Mouse (Mus musculus): Measurements from ENCODE around the gene Dgkd.

Gene Dgkd

GRCm38 (mm10) chr1:87849278-87849677 lies 3.8 kb upstream of the Dgkd start:
- DNase-seq, result no peak

DNA sequence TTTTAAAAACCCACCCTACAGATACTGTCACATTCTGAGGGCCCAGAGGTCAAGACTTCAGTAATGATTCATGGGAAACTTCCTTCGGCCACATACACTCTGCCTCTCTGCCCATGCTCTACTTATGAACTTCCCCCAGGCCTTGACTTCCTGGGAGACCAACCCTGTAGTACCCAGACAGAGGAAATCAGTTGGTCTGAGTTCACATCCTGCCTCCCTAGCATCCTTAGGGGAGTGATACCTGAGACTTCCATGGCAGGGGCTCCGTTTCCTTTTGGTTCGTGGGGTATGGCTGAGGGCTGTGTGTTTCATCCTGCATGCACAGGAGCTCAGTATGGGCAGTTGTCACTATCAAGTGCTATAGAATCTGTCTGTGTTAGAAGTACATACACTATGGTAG lies 1.7 kb upstream of the Dgkd start:
- DNase-seq, result no peak

GRCm38 (mm10) chr1:87852081-87852790 lies 851 bp upstream of the Dgkd start:
- no peak for DNase-seq

DNA sequence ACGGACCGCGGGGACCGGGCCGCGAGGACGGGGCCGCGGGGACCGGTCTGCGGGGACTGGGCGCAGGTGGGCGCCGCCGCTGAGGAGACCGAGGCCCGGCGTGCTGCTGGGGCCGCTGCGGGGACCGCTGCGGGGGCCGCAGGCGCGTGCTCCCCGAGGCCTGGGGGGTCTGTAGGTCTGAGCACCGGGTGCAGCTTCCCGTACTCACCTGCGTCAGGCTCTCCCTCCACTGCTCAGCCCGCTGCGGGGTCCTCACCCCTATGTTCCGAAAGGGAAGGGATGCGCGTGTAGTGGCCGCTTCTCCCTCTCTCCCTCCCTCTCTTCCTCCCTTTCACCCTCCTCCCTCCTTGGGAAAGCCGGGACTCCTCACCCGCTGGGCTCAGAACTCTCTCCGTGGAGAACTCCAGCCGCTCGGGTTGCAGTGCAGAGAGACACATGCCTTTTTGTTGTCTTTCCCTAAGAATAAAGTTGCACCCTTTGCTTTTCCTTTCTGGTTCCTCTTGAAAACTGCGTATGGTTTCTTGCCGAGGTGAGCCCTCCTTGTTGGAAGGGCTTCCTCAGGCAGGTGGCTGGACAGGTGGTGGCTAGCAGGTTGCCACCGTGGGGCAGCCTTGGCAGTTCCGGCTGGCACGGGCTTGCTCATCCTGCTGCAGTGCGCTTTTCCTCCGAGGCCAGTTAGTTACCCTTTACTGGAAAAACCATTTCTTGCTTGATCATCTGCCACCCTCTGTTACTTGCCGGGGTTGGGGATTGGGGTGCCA lies 694 bp downstream of the Dgkd start:
- DNase-seq, result peak in 1 of 2 experiments; percentile 40

DNA sequence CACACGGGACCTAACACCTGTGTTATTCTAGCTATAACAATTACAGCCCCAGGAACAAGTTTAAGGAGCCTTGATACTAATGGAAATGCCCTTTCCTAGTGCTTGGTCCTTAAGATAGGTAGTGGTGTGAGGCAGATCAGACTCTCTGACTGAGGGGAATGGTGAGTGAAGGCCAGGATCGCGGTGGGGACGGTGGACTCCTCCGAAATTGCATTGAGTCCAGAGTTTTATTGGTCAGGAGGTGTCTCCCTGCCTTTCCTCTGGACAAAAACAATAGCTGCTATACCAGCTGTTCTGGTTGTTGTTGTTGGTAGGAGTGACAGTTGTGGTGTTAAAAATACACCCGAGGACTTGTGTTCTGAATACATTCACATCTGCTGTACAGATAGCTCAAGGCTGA lies 1.3 kb downstream of the Dgkd start:
- no peak for DNase-seq

DNA sequence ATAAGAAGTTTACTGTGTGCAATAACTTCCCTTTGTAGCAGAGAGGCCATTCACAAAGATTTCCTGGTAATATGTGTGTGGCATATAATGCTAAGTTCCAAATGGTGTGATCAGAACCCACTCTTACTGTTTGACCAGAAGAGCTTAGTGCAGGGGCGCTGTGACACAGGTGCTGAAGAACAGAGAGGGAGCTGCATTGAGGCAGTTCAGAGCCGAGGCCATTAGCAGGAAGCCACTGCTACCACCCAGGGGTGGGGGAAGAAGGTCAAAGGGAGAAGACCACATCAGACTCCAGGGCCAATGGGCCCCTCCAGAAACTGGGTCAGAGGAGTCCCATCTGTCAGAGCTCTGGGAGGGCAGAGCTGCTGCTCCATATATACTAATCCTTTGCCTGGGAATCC lies 1.8 kb downstream of the Dgkd start:
- DNase-seq, result peak in 1 of 2 experiments; percentile 19

GRCm38 (mm10) chr1:87855522-87855921 lies 2.4 kb downstream of the Dgkd start:
- DNase-seq, result no peak

- no peak for DNase-seq
These were observed 3.7 kb downstream of the Dgkd start for GRCm38 (mm10) chr1:87856823-87857222.

- DNase-seq, result no peak
These were observed 4.9 kb downstream of the Dgkd start for GRCm38 (mm10) chr1:87858031-87858430.

DNA sequence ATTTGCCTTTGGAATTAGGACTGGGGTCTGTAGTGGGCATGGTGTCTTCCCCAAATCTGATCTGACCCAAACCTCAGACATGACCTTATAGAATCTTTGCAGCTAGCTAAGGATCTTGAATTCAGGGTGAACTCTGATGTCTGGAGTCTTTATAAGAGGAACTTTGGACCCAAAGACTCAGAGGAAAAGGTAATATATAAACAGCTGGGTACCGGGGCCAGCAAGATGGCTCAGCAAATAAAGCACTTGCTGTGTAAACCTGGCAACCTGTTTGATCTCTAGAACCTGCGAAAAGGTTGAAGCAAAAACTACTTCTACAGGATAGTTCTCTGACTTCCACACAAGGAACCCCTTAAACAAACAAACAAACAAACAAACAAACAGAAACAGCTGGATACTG lies 5.4 kb downstream of the Dgkd start:
- no peak for DNase-seq

DNA sequence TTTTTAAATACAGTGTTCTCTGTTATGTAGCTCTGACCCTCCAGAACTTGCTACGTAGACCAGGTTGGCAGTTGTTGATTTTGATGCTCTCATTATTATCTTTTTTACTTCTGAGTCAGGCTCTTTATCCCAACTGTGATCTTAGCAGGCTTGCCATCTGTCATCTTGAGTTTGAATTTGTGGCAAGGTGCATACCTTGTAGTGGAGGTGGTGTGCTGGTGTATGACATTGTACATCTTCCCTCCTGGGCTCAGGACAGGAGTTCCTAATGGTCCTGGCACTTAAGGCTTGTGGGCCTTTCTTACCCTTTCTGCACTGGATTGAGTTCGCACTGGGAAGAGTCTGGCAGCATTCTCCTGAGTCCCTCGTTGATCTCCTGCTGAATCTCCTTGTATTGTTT lies 10.5 kb downstream of the Dgkd start:
- no peak for DNase-seq

DNA sequence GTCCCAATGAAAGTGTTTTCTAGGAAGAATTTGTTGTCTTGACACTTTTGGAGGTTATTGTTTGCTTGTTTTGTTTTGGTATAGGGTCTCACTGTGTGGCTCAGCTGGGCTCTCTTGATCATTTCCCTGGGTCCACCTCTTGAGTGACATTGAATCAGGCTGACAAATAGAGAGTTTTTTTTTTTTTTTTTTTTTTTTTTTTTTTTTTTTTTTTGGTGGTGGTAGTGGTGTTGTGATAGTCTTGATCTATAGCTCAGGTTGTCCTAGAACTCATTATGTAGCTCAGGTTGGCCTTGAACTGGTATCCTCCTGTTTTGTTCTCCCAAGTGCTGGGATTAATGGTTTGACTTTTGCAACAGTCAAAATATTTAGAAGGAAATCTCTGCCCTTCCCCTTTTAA lies 11.8 kb downstream of the Dgkd start:
- DNase-seq, result no peak

DNA sequence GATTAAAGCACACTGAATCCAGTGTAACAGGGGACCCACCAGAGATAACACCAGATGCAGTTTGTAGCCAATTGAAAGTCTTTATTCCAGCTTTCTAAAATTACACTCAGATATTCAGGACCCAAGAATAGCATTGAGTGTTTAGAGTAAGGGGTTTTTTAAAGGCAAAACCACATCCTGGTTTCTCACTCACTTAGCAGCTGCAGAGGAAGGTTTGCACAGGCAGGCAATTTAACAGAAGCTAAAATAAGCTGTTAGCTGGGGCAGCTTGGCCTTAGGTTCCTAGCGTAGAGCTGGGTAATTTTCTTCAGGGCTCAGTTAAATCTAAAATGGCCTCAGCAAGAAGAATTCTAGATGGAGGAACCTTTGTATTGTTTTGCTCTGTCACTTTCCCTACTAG lies 13.6 kb downstream of the Dgkd start:
- no peak for DNase-seq

DNA sequence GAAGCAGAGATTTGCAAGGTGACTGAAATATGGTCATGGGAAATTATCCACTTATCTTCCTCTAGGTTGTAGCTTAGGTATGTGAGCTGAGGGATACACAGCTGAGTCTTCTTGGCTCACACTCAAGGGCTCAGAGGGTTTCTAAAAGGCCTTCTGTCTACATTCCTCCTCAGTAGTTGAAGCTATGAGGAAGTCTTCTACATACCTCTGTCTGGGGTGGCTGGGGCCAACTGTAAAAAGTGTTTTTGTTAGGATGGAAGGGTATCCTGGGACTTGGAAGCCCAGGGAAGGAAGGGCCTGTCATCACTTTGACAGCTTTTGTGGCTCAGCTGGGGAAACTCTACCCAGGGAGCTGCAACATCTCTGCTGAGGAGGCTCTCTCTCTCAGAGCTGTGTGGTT lies 18.5 kb downstream of the Dgkd start:
- DNase-seq, result no peak

DNA sequence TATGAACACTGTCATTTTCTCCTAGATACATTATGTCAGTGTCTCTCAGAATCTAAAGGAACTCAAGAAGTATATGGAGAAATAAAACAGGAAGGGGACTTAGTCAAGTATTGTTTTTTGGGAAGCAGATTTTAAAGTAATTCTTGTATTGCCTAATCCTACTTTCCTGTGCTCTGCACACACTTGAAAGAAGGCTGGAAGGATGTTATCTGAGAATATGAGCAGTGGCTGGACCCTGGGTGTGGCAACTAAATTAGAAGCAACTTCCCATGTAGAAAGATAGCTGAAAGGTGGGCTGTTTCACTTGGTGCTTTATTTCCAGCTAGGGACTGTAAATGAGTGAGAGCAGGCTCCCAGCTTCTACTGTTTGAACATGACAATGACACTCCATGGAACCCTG lies 20.0 kb downstream of the Dgkd start:
- no peak for DNase-seq

- DNase-seq, result no peak
These were observed 23.0 kb downstream of the Dgkd start for GRCm38 (mm10) chr1:87876065-87876464.

GRCm38 (mm10) chr1:87877552-87878283 lies 24.6 kb downstream of the Dgkd start:
- no peak for DNase-seq

GRCm38 (mm10) chr1:87879034-87879433 lies 25.9 kb downstream of the Dgkd start:
- no peak for DNase-seq

- peak; percentile 84 for DNase-seq
These were observed 26.6 kb downstream of the Dgkd start for GRCm38 (mm10) chr1:87879494-87880325.

DNA sequence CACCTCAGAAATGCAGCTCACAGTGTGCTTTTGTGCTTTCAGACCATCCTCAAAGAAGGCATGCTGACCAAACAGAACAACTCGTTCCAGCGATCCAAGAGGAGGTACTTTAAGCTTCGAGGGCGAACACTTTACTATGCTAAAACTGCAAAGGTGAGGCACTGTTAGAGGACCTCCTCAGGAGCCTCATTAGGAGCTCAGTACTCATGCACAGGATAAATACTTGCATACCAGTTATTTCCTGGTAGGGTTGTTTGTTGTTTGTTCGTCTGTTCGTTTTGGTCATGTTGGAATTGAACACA lies 27.2 kb downstream of the Dgkd start:
- peak in 1 of 2 experiments; percentile 36 for DNase-seq

GRCm38 (mm10) chr1:87880856-87881255 lies 27.8 kb downstream of the Dgkd start:
- peak in 1 of 2 experiments; percentile 30 for DNase-seq

- no peak for DNase-seq
These were observed 28.6 kb downstream of the Dgkd start for GRCm38 (mm10) chr1:87881726-87882125.

DNA sequence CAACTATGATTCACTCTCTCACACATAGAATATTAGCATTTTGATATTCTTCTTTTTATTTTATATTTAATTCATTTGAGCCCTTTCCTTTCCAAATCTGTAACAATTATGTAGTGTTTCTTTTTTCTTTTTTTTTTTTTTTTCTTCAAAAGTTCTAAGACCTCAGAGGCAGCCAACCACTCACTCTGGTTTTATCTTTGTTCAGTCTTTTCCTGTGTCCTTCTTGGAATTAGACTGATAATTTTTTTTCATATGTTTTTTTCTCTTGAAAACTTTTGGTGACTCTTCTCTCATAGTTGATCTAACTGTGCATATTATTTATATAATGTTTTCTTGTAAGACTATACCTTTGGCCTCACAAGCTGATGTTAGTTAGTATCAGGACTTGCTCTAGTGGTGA lies 29.5 kb downstream of the Dgkd start:
- no peak for DNase-seq

Data from lung, postnatal 4 days (tissue).